Mouse (Mus musculus) C2C12 (cell line): Measurements from ENCODE around the gene Aven.

Source experiments
- CEBPB ChIP-seq: IDR thresholded peaks from one replicate; pipeline ENCODE4 v1.6.1; 2011; ENCODE audit warnings: low read depth, mild to moderate bottlenecking, control low read depth, moderate library complexity
- CTCF ChIP-seq: IDR thresholded peaks from one replicate; pipeline ENCODE4 v1.5.1; 2011; ENCODE audit not compliant: control insufficient read depth, insufficient read depth, insufficient read length
- MAX ChIP-seq: IDR thresholded peaks from one replicate; pipeline ENCODE4 v1.6.1; 2011; ENCODE audit warnings: mild to moderate bottlenecking, control low read depth
- MYOG ChIP-seq: IDR thresholded peaks from one replicate; pipeline ENCODE4 v1.6.1; 2011; ENCODE audit not compliant: control insufficient read depth, insufficient read length; ENCODE audit errors: extremely low read depth

- TF ChIP-seq CTCF (no peak), CEBPB (no peak), MYOG (no peak), MAX (no peak)
These were observed 98.2 kb downstream of the Aven start for GRCm38 (mm10) chr2:112590985-112591384.
